Mouse (Mus musculus) C2C12 (cell line): Measurements from ENCODE around the gene Tgfb1. TPM values are rescaled to one million over a fixed set of nuclear protein-coding genes. Genes with fewer than 3 reads are reported as not detected.

Source experiments
- H3K27me3 ChIP-seq: one replicate; pipeline ENCODE4 v1.6.1; 2011; ENCODE audit not compliant: control insufficient read depth, insufficient read depth, insufficient read length
- H3K36me3 ChIP-seq: one replicate; pipeline ENCODE4 v1.6.1; 2011; ENCODE audit not compliant: control insufficient read depth, insufficient read depth
- H3K4me3 ChIP-seq: one replicate; pipeline ENCODE4 v1.5.1; 2011; ENCODE audit warnings: mild to moderate bottlenecking, control low read depth; ENCODE audit not compliant: poor library complexity, insufficient read depth, severe bottlenecking
- H3K79me2 ChIP-seq: one replicate; pipeline ENCODE4 v1.6.1; 2011; ENCODE audit not compliant: control insufficient read depth, insufficient read depth
- H3K79me3 ChIP-seq: one replicate; pipeline ENCODE4 v1.6.1; 2011; ENCODE audit warnings: low read depth, control low read depth
- H3ac ChIP-seq: one replicate; pipeline ENCODE3; 2011; ENCODE audit warnings: low read depth; ENCODE audit not compliant: control insufficient read depth, insufficient read length
- CEBPB ChIP-seq: IDR thresholded peaks from one replicate; pipeline ENCODE4 v1.6.1; 2011; ENCODE audit warnings: low read depth, mild to moderate bottlenecking, control low read depth, moderate library complexity
- CTCF ChIP-seq: IDR thresholded peaks from one replicate; pipeline ENCODE4 v1.5.1; 2011; ENCODE audit not compliant: control insufficient read depth, insufficient read depth, insufficient read length
- FOSL1 ChIP-seq: IDR thresholded peaks from one replicate; pipeline ENCODE4 v1.8.0; 2011; ENCODE audit warnings: mild to moderate bottlenecking, low read length; ENCODE audit not compliant: poor library complexity, insufficient read depth, severe bottlenecking
- MAX ChIP-seq: IDR thresholded peaks from one replicate; pipeline ENCODE4 v1.6.1; 2011; ENCODE audit warnings: mild to moderate bottlenecking, control low read depth
- MYOD1 ChIP-seq: IDR thresholded peaks from one replicate; pipeline ENCODE4 v1.6.1; 2011; ENCODE audit warnings: low read depth; ENCODE audit not compliant: control insufficient read depth, insufficient read length
- MYOG ChIP-seq: IDR thresholded peaks from one replicate; pipeline ENCODE4 v1.6.1; 2011; ENCODE audit not compliant: control insufficient read depth, insufficient read length; ENCODE audit errors: extremely low read depth
- USF1 ChIP-seq: IDR thresholded peaks from one replicate; pipeline ENCODE4 v1.6.1; 2011; ENCODE audit warnings: low read depth, mild to moderate bottlenecking, control low read depth, moderate library complexity
- polyA plus RNA-seq: library from polyadenylated mRNA; unstranded; fragments of >200 nt; fragmentation: generic; extraction: Trizol; gene quantifications from one replicate; pipeline ENCODE4 v1.2.1, GENCODE M21; 2012; ENCODE audit warnings: missing spikeins

Tgfb1 gene
- polyA plus RNA-seq, 1 experiment: 108 TPM

GRCm38 (mm10) chr7:25685926-25686470 lies 804 bp upstream of the Tgfb1 start:
- Histone ChIP-seq H3K27me3 (no peaks in the 10 kb centered on the region), H3K79me2 (peaks cover 33% of the 10 kb centered on the region), H3K4me3 (no peak overlapping the region), H3ac (no peak overlapping the region), H3K36me3 (no peaks in the 10 kb centered on the region), H3K79me3 (peaks cover 7% of the 10 kb centered on the region)
- TF ChIP-seq CTCF (no peak), MYOG (no peak), MYOD1 (no peak), CEBPB (no peak), MAX (no peak), FOSL1 (no peak), USF1 (no peak)

- Histone ChIP-seq H3K79me2 (peaks cover 35% of the 10 kb centered on the region), H3K79me3 (peaks cover 8% of the 10 kb centered on the region), H3K27me3 (no peaks in the 10 kb centered on the region), H3K36me3 (peaks cover 5% of the 10 kb centered on the region), H3K4me3 (peak overlapping the region; percentile 63), H3ac (peak overlapping the region; percentile 94)
- TF ChIP-seq MYOD1: no peak
- TF ChIP-seq FOSL1: no peak
- no peak for TF ChIP-seq MAX
- no peak for TF ChIP-seq CEBPB
- TF ChIP-seq MYOG: no peak
- TF ChIP-seq USF1: no peak
- no peak for TF ChIP-seq CTCF
Measured at GRCm38 (mm10) chr7:25687811-25688401, 1.1 kb downstream of the Tgfb1 start.

GRCm38 (mm10) chr7:25688810-25689586 lies 2.2 kb downstream of the Tgfb1 start:
- no peaks in the 10 kb centered on the region for H3K27me3 ChIP-seq

GRCm38 (mm10) chr7:25689603-25690021 lies 2.8 kb downstream of the Tgfb1 start:
- H3K4me3 ChIP-seq: peak overlapping the region; percentile 63
- peaks cover 11% of the 10 kb centered on the region for H3K36me3 ChIP-seq
- TF ChIP-seq MYOD1 (no peak), FOSL1 (no peak), MAX (no peak), USF1 (no peak), MYOG (no peak), CTCF (no peak), CEBPB (no peak)
- peaks cover 8% of the 10 kb centered on the region for H3K79me3 ChIP-seq
- H3K27me3 ChIP-seq: no peaks in the 10 kb centered on the region
- peaks cover 35% of the 10 kb centered on the region for H3K79me2 ChIP-seq
- H3ac ChIP-seq: no peak overlapping the region

More at GRCm38 (mm10) chr7:25688810-25689586, 2.2 kb downstream of the Tgfb1 start:
- peaks cover 35% of the 10 kb centered on the region for H3K79me2 ChIP-seq
- peaks cover 8% of the 10 kb centered on the region for H3K79me3 ChIP-seq
- no peak for TF ChIP-seq MAX
- no peak for TF ChIP-seq USF1
- no peak for TF ChIP-seq CTCF
- TF ChIP-seq FOSL1: no peak
- TF ChIP-seq MYOD1: no peak
- TF ChIP-seq MYOG: no peak
- TF ChIP-seq CEBPB: no peak
- peak overlapping the region; percentile 63 for H3K4me3 ChIP-seq
- H3K36me3 ChIP-seq: peaks cover 9% of the 10 kb centered on the region
- peak overlapping the region; percentile 94 for H3ac ChIP-seq

GRCm38 (mm10) chr7:25690051-25690450 lies 3.2 kb downstream of the Tgfb1 start:
- Histone ChIP-seq H3K27me3 (no peaks in the 10 kb centered on the region), H3K4me3 (no peak overlapping the region), H3K36me3 (peaks cover 15% of the 10 kb centered on the region)

More at GRCm38 (mm10) chr7:25690051-25690450, 3.2 kb downstream of the Tgfb1 start:
- Histone ChIP-seq H3K79me2 (peaks cover 35% of the 10 kb centered on the region), H3K79me3 (peaks cover 8% of the 10 kb centered on the region), H3ac (no peak overlapping the region)
- no peak for TF ChIP-seq FOSL1
- no peak for TF ChIP-seq MYOD1
- no peak for TF ChIP-seq CEBPB
- TF ChIP-seq MAX: no peak
- TF ChIP-seq USF1: no peak
- TF ChIP-seq CTCF: no peak
- no peak for TF ChIP-seq MYOG
